Mouse (Mus musculus): ENCODE measurements around the gene Zic2.

Zic2 gene

DNA sequence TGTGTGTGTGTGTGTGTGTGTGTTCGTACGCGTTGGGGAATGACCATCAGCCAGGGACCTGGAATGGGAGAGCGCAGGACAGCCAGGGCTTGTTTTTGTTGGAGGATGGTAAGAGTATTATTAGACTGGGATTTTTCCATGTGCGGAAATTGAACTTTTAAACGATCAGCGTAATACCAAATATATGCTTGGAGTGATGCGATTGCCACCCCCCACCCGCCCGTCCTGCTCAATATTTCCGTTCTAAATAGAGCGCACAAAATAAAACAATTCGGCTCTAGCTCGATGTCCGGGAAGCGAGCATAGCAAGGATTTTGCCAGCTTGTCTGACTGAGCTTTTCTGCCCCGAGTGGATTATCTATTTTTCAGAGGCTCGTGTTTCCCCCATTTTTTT is 1.6 kb downstream of the Zic2 start:
- DNase-seq (ENCODE audit: extremely low spot score), result no peak

- peak; percentile 50 for DNase-seq (ENCODE audit: extremely low spot score)
Observed at GRCm38 (mm10) chr14:122477261-122477671, 2.0 kb downstream of the Zic2 start.

DNA sequence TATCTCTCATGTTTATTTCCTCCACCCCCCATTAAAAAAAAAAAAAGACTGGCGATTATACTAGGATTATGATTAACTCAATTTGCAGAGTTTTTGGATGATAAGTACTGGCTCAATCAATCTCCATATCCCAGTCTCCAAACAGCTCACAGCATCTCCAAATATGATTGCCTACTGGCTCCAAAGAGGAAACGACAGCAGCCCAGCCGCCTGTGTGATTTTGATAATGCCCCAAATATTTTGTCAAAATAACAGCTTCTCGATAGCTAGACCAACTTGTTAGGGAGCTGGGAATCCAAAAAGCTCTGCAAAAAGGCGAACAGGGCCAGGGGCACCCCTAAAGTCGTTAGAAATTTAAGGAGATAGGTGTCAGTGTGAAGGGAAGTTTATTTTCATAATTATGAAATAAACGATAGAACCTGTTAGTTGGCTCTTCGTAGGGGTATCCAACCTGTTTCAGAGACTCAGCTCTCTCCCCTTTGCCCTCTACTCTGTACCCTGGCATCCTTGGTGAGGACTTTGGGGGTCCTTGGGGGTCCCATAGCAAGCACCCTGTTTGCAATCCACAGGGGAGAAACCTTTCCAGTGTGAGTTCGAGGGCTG is 2.8 kb downstream of the Zic2 start:
- peak; percentile 37 for DNase-seq (ENCODE audit: extremely low spot score)

DNA sequence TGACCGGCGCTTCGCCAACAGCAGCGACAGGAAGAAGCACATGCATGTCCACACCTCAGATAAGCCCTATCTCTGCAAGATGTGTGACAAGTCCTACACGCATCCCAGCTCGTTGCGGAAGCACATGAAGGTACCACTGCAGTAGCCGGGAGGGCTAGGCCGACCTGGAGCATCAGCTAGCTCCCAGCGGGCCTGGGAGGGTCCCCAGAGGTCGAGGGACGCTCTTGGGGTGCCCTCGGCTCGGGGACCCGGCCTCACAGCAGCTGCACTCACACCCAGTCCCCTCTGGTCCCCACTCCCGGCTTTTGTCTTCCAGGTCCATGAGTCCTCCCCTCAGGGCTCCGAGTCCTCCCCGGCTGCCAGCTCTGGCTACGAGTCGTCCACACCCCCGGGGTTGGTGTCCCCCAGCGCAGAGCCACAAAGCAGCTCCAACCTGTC is 3.4 kb downstream of the Zic2 start:
- peak; percentile 79 for DNase-seq (ENCODE audit: extremely low spot score)

- DNase-seq (ENCODE audit: extremely low spot score), result no peak
Observed at GRCm38 (mm10) chr14:122479461-122480109, 4.3 kb downstream of the Zic2 start.

DNA sequence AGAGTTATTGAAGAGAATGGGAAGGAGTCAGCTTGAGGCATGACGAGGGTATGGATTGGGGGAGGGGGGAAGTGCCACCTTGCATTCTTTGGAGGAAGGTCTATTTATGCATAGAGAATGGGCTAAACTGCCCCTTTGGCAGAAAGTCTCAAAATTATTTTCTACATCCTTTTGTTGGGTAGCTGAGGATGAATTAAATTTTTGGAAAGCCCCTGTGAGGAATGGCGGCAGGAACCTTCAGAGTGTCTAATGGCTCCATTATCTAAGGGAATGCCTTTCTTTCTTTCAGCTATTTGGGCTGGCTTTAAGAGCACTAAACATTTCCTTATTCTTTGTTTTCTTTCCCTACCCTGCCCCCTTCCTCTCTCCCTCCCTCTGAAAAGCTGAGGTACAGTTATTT is 5.1 kb downstream of the Zic2 start:
- no peak for DNase-seq (ENCODE audit: extremely low spot score)

DNA sequence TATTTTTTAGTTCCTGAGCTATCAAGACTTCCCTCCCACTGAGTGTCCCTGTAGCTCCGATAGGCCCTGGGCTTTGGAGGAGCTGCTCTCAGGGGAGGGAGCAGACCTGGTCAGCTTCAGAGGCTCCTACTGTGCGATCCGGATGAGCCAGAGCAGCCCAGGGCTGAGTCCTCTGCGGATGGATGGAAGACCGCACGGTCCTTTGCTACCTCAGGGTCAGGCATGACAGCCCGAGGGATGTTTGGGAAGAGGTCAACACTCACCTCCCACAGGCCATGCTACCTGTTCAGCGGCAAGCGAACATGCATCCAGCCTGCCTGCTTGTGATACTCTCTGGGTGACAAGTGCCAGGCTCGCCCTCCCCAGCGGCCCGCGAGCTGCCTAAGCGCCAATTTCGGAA is 5.9 kb downstream of the Zic2 start:
- peak; percentile 56 for DNase-seq (ENCODE audit: extremely low spot score)

GRCm38 (mm10) chr14:122482081-122483023 is 7.1 kb downstream of the Zic2 start:
- DNase-seq (ENCODE audit: extremely low spot score), result peak; percentile 65

DNA sequence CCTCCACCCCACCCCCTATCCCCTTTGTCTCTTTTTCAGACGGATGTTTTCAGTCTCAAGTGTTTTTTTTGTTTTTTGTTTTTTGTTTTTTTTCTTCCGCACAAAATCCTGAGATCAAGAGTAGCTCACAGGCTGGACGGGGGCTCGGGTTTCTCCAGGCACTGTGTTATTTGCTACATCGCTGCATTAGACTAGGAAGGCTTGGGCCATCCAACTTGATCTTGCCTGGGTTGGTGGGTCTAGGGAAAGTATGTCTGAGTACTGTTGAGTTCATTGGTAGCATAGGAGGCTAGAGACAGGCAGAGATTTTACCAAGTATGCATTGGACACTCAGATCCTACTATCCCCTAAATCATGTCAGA is 7.8 kb downstream of the Zic2 start:
- no peak for DNase-seq (ENCODE audit: extremely low spot score)

DNA sequence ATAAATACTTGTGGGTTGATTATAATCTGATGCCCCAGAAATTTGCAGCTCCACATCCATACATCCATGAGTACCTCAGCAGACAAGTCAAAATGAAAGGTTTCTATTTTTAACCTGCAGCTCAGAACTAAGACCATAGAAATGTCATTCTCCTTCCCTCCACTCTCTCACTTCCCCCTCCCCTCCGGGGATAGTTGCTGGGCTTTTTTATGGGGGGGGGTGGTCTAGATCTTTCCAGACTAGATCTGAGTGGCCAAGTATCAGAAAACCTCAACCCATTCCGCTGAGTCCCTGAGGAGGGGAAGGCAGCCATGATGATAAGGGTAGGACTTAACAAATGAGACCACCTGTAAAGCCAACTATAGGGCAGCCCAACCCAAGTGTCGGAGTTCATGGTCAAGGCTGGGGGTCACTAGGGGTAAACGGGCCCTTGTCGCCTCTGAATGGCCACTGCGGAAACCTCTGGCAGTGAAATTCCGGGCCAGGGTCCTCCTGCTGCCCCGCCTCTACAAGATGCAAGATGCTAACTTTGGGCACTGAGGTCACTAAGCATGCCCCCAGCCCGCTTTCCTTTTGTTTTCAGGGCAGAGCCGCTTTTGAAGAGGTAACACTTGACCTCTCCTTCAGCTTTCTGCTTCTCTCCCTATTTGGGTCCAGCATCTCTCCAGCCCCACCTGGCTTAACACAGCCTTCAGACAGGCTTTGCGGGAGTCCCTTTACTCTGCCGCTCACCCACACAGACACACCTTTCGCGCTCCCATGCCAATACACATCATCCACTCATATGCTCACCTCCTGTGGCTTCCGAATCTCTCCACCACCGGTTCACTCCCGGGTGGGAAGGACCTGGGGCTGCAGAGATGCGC is 8.6 kb downstream of the Zic2 start:
- peak; percentile 51 for DNase-seq (ENCODE audit: extremely low spot score)

DNA sequence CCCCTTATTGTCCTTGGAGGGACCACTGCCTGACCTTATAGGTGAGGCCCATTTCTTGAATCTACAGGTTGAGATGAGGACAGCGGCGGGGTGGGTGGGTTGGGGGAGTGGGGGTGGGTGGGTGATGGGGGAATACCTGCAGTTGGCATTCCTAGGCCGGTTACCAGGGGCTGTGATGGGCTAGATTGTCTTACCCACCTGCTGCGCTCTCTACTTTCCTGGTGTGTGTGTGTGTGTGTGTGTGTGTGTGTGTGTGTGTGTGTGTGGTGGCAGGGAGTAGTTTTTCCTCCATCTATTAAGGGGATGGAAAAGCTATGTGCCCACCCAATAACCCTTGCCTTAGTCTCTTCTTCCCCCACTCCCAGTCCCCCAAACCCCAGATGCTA is 9.2 kb downstream of the Zic2 start:
- no peak for DNase-seq (ENCODE audit: extremely low spot score)

DNA sequence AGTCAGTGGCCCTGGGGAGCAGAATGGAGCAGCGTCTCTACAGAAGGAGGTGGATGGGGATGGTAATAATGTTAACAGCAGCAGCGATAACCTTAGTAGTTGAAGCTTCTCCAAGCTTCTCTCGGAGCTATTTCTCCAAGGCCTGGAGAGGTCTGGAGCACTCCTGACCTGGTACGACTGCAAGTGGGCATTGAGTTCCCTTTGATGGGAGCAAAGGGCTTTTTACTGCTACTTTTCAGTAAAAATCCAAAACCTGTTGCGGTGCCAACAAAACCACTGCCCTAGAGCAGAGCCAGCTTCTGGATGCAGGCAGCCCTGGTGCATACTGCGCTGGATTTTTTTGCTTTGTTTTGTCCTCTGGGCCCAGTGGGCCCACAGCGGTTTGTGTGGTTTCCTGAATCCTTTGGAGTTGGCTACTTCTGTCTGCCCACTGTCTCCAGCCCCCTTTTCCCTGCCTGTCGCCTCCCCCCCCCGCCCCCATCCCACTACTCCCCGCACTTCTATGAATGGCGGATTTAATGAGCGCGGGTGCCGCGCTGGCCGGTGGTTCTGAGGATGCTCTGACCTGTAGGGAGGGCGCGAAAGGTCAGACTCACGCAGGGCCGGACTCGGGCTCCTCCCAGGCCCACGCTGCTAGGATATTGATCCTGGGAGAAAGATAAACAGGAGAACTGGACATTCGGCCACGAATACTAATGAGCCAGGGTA is 9.8 kb downstream of the Zic2 start:
- peak; percentile 27 for DNase-seq (ENCODE audit: extremely low spot score)

GRCm38 (mm10) chr14:122485635-122486181 is 10.5 kb downstream of the Zic2 start:
- peak; percentile 52 for DNase-seq (ENCODE audit: extremely low spot score)

- peak; percentile 25 for DNase-seq (ENCODE audit: extremely low spot score)
Observed at GRCm38 (mm10) chr14:122486611-122487010, 11.4 kb downstream of the Zic2 start.

DNA sequence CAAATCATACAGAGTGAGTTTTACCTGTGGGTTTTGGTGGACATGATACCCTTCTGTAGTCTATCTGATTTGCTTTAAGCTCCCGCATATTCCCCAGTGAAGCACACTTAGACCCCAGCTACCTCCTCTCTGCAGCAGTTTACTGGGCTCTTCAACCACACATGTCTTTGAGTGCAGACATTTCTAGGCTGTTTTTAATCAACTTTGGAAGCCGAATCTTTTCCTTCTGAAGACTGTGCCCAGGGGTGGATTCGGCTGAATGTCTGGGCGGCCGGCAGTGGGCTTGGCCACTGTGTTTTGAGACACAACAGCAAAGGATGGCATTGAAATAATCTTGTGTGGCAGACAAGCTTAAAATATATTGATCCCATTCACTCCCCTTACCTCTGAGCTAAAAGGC is 12.1 kb downstream of the Zic2 start:
- peak; percentile 54 for DNase-seq (ENCODE audit: extremely low spot score)

DNA sequence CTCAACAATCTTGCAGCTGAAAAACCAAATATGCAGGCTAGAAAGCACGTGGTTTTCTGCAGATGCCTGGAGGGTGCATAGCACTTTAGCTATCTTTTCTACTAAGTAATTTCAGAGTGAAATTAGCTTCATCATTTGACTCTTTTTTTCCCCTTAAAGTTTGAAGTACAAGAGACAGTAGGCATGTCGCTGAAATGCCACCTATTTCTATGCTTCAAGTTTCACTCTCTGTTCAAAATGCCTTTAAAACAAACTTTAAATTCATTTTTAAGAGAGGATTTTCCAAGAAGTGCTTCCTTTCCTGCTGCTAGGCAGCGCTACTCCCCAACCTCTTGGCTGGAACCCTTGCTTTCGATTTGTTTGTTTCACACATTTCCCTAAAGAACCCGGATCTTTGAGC is 13.8 kb downstream of the Zic2 start:
- DNase-seq (ENCODE audit: extremely low spot score), result peak; percentile 50

DNA sequence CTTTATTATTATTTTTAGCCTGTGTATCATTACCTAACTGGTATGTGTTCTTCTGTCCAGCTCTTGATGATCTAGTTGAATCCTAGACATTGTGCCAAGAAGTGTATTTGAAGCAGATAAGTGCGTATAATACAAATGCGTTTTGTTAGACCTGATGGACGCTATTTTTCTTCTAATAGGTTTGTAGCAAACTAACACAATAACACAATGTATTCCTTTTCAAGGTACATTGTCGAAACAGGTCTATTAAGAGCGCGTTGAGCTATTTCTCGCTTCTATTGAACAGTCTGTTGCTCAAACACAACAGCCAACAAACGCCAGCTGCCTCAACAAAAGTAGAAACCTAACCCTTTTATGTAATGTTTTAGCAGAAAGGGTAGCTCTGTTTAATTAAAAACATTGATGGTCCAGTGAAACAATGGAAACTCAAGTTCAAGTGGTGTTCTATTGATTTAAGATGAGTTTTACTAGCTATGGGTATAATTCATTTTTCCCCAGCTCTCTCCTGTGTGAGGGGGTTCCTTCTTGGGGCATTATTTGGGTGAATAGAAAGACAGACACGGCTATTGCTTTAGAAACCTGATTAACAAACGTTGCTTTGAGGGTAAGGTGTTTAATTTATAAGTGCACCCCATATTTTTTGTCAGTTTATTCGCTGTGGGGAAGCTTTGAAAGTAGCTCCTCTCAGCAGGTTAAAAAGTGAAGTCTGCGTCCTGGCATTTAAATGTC is 14.6 kb downstream of the Zic2 start:
- DNase-seq (ENCODE audit: extremely low spot score), result peak; percentile 48

DNA sequence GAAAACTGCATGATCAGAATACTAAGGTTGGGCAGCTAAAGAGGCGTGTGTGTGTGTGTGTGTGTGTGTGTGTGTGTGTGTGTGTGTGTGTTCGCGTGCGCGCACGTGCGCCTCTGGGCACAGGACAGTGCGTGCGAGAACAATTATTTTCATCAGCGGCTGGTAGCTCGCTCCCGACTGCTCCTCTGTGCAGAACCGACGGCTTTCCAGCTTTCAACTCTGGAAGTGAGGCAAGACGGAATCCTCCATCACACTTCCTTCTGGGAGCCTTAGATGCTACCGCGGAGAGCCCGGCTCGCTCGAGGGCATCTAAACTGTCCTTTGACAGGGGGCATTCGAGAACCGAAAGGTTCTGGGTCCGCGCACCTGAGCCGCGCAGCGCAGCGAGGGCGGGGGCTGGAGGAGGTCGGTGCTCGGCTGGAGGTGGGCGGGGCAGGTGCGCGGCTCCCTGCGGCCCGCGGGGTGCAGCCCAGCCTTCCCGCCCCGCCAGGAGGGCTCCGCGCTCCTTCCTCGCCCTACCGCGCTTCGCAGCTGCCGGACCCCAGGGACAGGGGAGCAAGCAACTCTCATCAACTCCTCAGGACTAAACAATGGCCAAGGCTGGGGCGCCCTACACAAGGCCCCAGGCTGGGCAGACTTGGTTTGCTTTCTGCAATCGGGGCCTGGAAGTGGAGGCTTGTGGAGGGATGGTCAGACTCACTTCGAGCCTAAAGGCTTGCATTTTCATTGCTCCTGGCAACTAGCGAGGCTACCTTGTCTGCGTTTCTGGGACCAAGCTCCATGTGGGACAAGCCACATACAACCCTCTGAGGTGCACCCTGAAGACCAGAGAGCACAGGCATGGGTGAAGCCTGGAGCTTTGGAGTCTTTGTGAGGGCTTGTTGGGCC is 15.4 kb downstream of the Zic2 start, which contains the start of gene Gm10837:
TSS of gene Gm10837 (plus strand) at position 146 of the 888 bp plus-strand sequence.
- DNase-seq (ENCODE audit: extremely low spot score), result peak; percentile 57

- DNase-seq (ENCODE audit: extremely low spot score), result no peak
Observed at GRCm38 (mm10) chr14:122491521-122491920, 16.3 kb downstream of the Zic2 start.

Measured in embryo, embryonic 9.5 days (tissue).